Mouse (Mus musculus): ENCODE measurements at regions not wholly inside any gene's neighbourhood (a gene's known extent, or its start where the extent isn't known, plus 50 kb on each side); places are given as distances from the start of the nearest gene placed in this dataset.
A peak's percentile ranks its signal among the peaks of the same experiment; 100 is the strongest.

DNA sequence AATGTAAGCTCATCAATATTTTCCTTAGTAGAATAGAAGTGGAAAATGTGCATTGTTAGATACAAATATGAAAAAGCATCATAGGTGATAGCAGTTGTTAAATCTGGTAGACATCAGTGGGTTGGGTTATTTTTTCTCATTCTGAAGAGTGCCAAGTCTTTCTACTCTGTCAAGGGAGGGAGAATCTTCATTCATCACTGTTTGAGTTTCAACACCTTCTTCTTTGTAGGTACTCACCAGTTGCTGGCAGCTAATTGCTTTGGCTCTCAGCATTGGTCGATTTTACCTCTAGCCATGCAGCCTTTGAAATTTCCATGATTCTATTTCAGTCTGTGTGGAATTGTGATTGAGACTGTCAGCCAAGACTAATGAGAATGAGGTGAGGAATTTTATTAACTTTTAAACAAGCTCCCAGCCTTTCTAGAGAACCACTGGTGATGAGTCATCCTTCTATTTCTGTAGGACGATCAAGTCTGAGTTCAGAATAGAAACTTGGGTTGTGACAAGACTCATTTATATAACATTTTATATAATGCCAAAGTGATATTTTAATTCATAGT is 590.3 kb downstream of the Gabrg1 start:
- peak; percentile 85 for DNase-seq (ENCODE audit: low read depth, low spot score)
